Mouse (Mus musculus): ENCODE results near the gene Ptpn22.
A peak's percentile ranks its signal among the peaks of the same experiment; 100 is the strongest.
"Not testable (repeated sequence)": the region's sequence is repeated elsewhere in the genome, so short reads cannot be mapped to it uniquely, and the experiment has no call there.

Ptpn22 gene

GRCm38 (mm10) chr3:103858881-103859801 lies at the start of gene Ptpn22:
Ptpn22 (plus strand) TSS chr3:103859795.
- DNase-seq (ENCODE audit: low read depth), result peak; percentile 79

GRCm38 (mm10) chr3:103809799-103810150 lies 49.8 kb upstream of the Ptpn22 start:
- DNase-seq (ENCODE audit: low read depth), result no peak

- DNase-seq (ENCODE audit: low read depth), result no peak
Measured at GRCm38 (mm10) chr3:103810967-103811366, 48.6 kb upstream of the Ptpn22 start.

- peak; percentile 53 for DNase-seq (ENCODE audit: low read depth)
Measured at GRCm38 (mm10) chr3:103827548-103827947, 32.0 kb upstream of the Ptpn22 start.

- peak; percentile 52 for DNase-seq (ENCODE audit: low read depth)
Measured at GRCm38 (mm10) chr3:103829036-103829435, 30.6 kb upstream of the Ptpn22 start.

GRCm38 (mm10) chr3:103830681-103831080 lies 28.9 kb upstream of the Ptpn22 start:
- peak; percentile 57 for DNase-seq (ENCODE audit: low read depth)

GRCm38 (mm10) chr3:103831146-103831545 lies 28.4 kb upstream of the Ptpn22 start:
- no peak for DNase-seq (ENCODE audit: low read depth)

GRCm38 (mm10) chr3:103832426-103832825 lies 27.2 kb upstream of the Ptpn22 start, which contains the start of gene Bcl2l15:
Bcl2l15 (plus strand) TSS chr3:103832601.
- no peak for DNase-seq (ENCODE audit: low read depth)

GRCm38 (mm10) chr3:103834001-103834400 lies 25.6 kb upstream of the Ptpn22 start:
- DNase-seq (ENCODE audit: low read depth), result no peak

GRCm38 (mm10) chr3:103835272-103835950 lies 24.2 kb upstream of the Ptpn22 start:
- no peak for DNase-seq (ENCODE audit: low read depth)

- DNase-seq (ENCODE audit: low read depth), result peak; percentile 52
Measured at GRCm38 (mm10) chr3:103835951-103836310, 23.7 kb upstream of the Ptpn22 start.

GRCm38 (mm10) chr3:103836453-103836852 lies 23.1 kb upstream of the Ptpn22 start:
- no peak for DNase-seq (ENCODE audit: low read depth)

- DNase-seq (ENCODE audit: low read depth), result no peak
Measured at GRCm38 (mm10) chr3:103839711-103840110, 19.9 kb upstream of the Ptpn22 start.

- not testable (repeated sequence) for DNase-seq (ENCODE audit: low read depth)
Measured at GRCm38 (mm10) chr3:103840195-103840594, 19.4 kb upstream of the Ptpn22 start.

- not testable (repeated sequence) for DNase-seq (ENCODE audit: low read depth)
Measured at GRCm38 (mm10) chr3:103840946-103841345, 18.6 kb upstream of the Ptpn22 start.

GRCm38 (mm10) chr3:103850644-103851363 lies 8.8 kb upstream of the Ptpn22 start:
- DNase-seq (ENCODE audit: low read depth), result peak; percentile 80

GRCm38 (mm10) chr3:103851481-103851880 lies 8.1 kb upstream of the Ptpn22 start:
- peak; percentile 65 for DNase-seq (ENCODE audit: low read depth)

GRCm38 (mm10) chr3:103851882-103852281 lies 7.7 kb upstream of the Ptpn22 start:
- peak; percentile 73 for DNase-seq (ENCODE audit: low read depth)

- peak; percentile 97 for DNase-seq (ENCODE audit: low read depth)
Measured at GRCm38 (mm10) chr3:103852565-103853299, 6.9 kb upstream of the Ptpn22 start.

GRCm38 (mm10) chr3:103853804-103854203 lies 5.8 kb upstream of the Ptpn22 start:
- no peak for DNase-seq (ENCODE audit: low read depth)

- peak; percentile 92 for DNase-seq (ENCODE audit: low read depth)
Measured at GRCm38 (mm10) chr3:103857036-103857805, 2.4 kb upstream of the Ptpn22 start.
